Mouse (Mus musculus): ENCODE measurements around the gene Tac2.

The Tac2 gene

DNA sequence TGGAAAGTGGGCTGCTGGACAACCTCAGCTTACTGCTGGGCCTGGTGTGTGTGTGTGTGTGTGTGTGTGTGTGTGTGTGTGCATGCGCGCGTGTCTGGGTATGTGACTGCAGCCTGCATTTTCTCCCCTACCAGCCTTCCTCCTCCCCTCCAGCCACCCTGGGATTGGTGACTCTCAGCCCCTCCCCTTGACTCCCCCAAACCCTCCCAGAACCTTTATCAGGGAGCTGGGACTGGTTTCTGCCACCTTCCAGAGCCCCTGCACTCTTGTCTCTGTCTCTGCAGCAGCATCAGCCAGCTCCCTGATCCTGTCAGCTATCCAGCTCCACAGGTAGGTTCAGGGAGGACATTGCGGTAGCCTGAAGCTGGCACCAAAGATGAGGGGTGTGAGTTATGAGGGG is 858 bp downstream of the Tac2 start:
- DNase-seq (ENCODE audit: low read depth, low spot score) = no peak

DNA sequence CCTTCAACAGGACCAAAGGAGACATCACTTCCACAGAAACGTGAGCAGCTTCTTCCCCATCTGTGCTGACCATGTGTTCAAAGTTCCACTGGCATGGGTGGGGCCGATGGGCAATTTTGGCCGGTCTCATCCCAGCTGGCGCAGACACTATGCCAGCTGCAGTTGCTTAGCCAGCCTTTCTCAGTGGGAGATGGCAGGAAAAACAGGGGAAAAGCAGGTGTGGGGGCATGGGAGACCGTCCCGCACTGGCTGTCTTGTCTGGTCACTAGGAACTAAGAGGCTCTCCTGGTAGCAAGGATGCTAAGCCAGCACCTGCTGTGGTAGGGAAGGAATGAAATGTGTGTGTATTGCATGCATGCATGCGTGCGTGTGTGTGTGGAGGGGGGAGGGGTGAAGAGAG is 4.2 kb downstream of the Tac2 start:
- no peak for DNase-seq (ENCODE audit: low read depth, low spot score)

DNA sequence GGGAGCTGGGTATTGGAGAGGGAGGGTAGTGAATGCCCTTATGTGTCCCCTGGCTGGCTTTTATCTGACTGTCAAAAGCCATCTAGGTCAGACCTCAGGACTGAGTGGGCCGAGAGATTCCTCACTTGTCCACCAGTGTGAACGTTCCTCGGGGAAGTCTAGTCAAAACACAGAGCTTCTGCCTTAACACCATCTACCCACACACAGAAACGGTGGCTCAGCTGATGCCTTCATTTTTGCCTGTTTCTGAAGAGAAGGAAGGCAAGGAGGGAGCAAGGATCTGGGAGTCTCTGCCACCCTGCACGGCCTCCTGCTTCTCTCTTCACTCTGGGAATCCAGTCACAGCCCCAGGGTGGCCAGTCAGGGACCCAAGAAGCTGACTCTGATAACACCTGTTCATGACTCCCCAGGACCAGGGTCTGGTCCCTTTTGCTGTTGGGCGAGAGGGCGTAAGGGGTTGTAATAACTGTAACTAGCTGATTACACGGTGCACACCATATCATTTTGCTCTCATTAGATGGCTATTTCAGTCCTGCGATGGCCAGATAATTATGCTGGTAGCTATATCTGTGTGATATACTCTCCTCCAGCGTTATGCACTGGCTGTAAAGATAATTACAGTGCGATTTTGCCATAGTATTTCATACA is 6.1 kb downstream of the Tac2 start:
- no peak for DNase-seq (ENCODE audit: low read depth, low spot score)

DNA sequence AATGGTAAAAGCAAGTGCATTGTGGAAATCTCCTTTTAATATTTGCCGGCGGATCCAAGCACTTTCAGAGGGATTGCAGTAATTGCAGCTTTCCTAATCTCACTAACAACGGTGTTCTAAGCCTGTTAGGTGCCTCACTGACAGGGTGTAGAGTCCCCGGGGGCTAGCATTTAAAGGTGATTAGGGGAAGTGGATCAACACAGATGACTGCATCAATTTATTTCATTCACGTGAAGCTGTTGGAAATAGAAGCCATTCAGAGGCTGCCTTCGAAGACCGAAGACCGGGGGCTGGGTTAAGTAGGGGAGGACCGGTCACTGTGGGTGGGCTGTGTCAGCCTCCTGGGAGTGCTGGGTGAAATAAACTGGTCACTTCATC is 6.6 kb downstream of the Tac2 start:
- no peak for DNase-seq (ENCODE audit: low read depth, low spot score)

DNA sequence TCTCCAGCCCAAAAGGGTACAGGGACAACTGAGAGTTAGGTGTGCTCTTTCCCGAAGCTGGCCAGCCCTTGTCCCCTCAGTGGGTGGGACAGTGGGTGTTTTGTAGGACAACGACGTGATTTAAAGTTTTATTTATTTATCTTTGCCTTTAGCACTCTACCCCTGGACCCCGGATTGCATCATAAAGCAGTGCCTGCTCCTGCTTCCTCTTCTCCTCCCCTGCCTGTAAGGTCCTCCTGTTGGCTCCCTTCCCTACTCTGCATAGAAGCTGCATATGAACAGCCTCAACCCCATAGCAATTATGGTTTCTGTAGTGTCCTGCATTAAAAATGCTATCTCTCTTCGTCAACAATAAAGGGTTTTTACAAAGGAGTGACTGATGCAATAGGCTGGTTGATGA is 7.1 kb downstream of the Tac2 start:
- DNase-seq (ENCODE audit: low read depth, low spot score) = no peak

DNA sequence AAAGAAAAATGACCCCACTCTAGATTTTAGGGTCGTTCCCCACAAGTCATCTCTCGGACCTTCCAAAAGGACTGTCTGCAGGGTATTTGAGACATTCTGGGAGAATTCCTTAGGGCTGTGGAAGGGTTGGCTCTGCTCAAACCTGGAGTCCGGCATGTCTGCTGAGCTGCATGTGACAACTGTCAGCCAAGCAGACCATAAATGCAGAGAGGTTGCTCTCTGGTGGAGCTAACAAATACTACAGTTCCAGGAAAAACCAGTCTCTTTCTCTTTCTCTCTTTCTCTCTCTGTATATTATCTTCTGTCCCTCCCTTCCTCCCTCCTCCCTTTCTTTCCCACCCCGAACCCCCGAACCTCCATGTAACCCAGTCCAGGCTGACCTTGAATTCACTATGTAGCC is 10.2 kb downstream of the Tac2 start:
- DNase-seq (ENCODE audit: low read depth, low spot score) = peak; percentile 34

DNA sequence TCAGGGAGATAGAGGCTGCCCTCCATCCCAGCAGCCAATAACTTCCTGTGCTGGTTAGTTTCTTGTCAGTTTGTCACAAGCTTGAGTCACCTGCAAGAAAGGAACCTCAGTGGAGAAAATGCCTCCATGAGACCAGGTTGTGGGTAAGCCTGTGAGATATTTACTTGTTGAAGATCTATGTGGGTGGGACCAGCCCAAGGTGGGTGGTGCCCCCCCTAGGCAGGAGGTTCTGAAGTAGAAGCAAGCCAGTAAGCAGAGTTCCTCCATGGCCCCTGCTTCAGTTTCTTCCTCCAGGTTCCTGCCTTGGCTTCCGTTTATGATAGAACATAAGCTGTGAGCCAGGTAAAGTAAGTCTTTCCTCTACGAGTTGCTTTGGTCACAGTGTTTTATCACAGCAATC is 12.0 kb downstream of the Tac2 start:
- no peak for DNase-seq (ENCODE audit: low read depth, low spot score)

DNA sequence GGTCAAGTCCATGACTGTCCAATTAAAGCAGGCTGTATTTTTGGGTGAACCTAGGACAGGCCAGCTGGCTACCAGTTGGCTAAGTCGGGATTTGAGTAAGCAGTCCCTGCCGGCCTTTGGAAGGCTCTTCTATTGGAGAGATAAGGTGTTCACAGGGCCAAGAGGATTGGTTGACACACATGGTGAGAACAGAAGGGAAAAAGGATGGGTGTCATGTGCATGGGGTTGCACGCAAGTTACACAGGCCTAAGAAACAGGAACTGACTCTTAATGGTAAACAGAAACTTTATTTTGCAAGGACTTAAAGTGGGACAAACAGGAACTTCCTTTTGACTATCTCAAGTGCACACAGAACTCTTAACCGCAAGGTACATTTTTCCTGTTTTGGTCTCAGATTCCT is 12.6 kb downstream of the Tac2 start:
- DNase-seq (ENCODE audit: low read depth, low spot score) = no peak

DNA sequence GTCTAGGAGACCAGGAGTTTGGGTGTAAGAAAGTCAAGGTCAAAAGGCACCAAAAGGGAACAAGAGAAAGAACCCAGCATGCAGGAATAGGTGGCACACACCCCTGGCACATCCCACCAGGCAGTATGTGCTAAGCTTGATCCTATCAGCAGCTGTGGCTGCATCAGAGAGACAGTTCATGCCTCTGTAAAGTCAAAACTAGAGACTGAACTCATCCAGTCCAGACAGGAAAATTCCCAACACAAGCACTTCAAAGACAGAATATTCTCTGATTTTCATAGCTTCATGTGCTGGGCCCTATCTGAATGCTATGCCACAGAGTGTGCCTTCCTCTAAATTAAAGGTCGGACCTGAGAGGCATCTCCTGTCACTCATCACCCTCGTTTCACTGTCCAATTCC is 13.3 kb downstream of the Tac2 start:
- DNase-seq (ENCODE audit: low read depth, low spot score) = no peak

DNA sequence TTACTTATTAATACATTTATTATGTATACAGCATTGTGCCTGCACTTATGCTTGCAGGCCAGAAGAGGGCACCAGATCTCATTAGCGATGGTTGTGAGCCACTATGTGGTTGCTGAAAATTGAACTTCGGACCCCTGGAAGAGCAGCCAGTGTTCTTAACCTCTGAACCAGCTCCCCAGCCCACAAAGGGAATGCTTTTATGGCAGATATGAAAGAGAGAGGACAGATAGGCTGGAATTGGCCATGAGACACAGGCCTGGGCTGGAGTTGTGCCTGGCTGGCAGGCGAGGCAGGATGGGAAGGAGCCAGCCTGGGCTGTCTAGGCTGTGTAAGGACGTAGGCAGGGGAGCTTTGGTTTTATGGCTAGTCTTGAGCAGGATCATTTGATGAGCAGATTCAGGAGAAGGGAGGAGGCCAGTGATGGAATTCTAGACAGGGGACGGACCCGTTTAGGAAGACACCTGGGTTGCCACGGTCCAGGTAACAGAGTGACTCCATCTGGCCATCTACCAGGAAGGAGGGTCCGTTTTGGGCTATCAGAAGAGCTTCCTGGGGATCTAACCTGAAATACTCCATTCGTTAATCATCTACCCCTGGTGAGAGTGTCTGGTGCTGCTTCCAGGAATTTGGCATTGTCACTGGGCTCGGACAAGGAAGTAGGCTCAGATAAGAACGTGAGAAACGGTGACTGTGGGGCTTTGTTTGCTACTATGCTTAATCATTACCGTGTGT is 14.0 kb downstream of the Tac2 start:
- DNase-seq (ENCODE audit: low read depth, low spot score) = peak; percentile 75

DNA sequence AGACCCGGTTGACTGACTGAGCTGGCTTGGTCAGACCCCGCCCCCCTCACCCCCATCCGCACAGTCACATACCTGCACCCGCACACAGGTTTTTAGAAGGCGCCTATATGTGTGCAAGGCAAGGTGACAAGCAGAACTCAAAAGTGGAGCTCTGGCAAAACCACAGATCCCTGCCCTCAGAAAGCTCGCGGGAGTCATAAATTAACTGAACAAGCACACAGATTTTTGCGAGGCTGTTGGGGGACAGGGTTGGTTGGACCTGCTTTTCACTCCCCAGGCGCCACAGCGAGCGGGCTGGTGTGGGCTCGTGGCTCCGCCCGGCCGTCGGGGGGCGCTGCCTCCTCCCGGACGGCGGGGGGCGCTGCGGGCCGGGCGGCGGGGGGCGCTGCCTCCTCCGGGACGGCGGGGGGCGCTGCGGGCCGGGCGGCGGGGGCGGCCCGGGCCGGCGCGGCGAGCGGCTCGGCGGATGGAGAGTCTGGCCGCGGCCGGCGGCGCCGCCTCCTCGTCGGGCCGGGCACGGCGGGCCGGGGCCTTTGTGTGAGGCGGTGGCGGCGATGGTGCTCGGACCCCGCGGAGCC is 14.9 kb downstream of the Tac2 start, which contains the start of gene Zbtb39:
TSS of gene Zbtb39 (plus strand) at position 456 of the 578 bp plus-strand sequence.
- DNase-seq (ENCODE audit: low read depth, low spot score) = peak; percentile 88

DNA sequence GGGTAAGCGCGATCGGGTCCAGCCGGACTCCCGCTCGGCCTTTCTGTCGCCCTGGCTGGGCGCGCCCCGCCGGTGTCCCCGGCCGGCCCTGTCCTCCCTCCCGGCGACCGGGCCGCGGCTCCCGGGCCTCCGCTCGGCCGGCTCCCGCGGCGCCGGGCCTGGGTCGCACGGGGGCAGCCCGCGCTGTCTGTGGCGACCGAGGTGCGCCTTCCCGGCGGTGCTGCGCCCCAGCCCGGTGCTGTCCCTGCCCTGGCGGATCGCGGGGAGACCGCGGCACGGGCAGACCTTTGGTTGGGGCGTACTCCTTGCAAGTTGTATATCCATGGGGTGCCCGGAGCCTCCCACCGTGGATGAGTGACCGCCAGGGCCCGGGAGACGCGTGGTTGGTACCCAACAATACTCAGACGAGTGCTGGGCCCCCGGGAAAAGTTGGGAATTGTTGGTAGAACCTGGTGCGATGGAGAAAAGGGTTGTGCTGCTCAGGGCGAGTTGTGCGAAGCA is 15.4 kb downstream of the Tac2 start:
- peak; percentile 58 for DNase-seq (ENCODE audit: low read depth, low spot score)

DNA sequence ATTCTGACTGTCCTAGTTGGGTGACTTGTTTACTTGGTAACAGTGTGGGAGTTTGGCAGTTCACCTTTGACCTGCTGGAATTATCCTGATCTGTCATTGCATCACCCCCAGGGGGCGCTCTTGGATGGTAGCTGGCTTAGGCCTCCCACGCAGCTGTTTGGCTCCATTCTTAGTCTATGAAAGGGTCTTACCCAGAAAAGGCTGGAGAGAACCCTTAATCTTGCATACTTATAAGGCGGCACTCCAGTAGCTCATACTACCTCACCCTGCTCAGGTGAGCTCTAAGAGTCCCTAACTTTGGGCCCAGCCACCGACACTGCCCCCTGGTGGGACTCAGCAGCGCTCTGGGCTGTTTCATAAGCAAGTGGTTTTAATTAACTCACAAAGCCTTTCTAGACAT is 20.4 kb downstream of the Tac2 start:
- peak; percentile 72 for DNase-seq (ENCODE audit: low read depth, low spot score)

DNA sequence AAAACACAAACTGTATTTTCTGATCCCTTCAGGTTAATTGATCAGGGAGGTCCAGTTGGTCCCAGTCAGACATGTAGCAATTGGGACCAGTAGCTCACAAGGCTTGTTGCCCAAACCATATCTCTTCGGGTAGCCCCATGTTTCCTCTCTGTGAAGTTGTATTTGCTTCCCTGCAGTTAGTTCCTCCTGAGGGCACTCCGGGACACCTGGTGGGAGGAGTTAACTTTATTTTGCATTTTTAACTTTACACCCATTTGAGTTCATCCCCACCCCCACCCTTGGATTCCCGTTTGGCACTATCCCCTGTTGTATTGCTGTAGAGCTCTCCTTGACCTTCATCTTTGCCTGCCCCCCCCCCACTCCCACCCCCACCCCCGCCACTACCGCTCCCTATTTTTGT is 21.6 kb downstream of the Tac2 start:
- DNase-seq (ENCODE audit: low read depth, low spot score) = no peak

DNA sequence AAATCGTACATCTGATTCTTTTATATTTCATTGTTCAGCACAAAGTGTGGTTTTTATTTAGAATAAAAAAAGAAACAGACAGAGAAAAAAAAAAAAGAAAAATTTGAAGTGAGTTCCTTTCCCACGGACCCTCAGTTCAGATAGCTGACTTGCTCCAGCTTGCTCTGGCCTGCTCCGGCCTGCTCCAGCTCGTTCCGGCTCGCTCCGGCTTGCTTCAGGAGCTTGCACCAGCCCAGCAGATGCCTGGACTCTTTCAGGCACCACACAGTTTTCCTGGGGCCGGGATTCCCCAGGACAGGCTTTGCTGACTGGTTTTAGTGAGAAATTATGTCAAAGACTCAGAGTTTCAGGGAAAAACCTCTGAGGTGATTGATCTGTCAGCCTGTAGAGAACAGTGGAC is 23.0 kb downstream of the Tac2 start:
- no peak for DNase-seq (ENCODE audit: low read depth, low spot score)

DNA sequence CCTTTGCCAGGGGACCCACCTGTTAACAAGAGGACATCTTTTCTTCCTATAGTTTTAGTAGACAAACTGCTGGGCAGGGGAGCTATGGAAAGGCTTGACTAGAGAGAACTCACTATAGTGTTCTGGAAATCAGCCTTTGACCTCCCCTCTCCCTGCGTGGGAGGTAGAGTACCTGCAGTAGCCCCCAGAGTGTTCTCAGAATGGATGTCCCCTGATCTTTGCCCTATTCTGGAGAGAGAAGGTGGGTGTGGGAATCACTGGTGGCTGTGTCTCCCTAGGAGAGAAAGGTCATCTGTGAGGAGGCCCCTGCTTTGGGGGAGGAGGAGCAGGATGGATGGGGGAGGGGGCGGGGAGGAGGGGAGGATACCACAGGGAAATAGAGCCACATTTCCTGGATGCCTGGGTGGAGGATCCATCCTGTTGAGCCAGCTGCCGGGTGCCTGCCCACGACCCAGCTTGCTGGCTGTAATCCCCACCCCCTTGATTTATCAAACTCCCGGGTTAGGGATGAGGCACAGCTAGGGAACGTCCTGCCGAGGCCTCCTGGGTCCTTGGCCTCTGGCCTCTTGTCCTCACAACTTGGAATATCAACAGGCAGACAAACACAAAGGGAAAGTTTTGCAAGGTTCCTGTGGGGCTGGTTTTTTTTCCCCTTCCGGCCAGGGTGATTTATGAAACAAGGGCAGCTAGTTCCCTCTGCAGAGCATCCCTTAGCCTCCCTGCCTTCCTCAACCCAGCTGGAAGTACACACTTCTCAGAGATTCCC is 24.8 kb downstream of the Tac2 start:
- no peak for DNase-seq (ENCODE audit: low read depth, low spot score)

DNA sequence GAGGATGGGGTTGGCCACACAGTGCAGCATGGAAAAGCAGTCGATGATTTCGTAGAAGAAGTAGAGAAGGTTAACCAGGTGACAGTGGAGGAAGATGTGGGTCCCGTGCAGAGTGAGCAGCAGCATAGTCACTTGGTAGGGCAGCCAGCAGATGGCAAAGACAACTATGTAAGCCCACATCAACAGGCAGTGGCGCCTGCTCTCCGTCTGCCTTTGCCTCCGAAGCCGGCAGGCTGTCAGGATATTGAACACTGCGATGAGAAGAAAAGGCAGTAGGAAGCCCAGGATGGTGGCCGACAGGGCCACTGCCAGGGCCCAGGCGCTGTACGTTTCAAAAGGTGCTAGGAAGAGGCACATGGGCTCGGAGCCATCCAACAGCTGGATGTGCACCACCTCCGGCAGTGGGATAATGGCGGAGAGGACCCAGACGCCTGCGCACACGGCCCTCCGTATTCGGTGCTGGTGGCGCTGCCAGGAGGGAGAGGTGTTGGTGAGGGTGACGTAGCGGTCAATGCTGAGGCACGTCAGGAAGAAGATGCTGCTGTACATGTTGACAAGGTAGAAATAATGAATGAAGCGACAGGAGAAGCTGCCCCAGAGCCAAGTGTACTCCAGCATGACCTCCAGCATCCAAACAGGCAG is 26.0 kb downstream of the Tac2 start:
- no peak for DNase-seq (ENCODE audit: low read depth, low spot score)

DNA sequence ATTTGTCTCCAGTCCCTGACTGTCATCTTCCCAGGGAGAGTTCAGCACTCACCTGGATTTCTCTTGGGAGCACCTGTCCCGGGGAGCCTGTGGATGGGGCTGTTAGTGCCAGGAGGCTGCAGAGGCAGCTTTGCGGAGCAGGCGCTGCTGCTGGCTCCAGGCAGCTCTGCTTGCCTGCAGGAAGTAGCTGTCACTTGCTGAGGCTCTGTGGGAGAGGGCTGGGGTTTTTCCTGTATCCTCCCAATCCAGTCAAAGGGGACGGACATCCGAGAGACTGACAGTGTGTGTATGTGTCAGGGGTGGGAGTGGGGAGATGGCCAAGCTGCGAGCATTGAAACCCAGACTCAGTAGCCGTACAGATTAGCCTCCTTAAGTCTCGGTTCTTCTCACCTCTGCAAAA is 27.3 kb downstream of the Tac2 start, which contains the start of gene Gpr182:
TSS of gene Gpr182 (minus strand) at position 185 of the 400 bp plus-strand sequence.
- no peak for DNase-seq (ENCODE audit: low read depth, low spot score)

DNA sequence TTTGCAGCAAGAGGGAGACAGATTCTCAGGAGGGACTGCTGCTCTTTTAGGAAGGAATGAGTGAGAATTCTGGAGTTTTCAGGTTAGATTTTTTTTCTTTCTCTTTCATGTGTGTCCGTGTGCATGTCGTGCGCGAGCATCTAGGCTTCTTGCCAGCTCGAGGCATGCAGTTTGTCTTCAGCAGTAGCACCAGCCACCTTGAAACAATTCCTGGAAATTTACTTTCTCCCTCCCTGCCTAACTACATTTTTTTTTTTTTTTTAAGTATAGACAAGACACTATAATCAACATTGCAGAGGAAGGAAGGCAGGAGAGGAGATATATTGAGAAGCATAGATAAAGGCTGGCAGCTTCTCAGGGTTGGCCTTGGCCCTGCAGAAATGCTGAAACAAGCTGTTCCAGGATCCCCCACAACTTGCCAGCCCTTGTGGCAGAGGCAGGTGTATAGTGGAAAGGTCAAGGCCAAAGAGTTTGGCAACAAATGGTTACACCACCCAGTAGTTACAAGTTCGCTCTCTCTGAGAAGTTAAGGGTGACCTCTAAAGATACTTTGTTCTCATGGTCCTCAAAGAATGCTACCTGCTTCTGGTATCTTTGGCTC is 30.4 kb downstream of the Tac2 start:
- DNase-seq (ENCODE audit: low read depth, low spot score) = no peak

DNA sequence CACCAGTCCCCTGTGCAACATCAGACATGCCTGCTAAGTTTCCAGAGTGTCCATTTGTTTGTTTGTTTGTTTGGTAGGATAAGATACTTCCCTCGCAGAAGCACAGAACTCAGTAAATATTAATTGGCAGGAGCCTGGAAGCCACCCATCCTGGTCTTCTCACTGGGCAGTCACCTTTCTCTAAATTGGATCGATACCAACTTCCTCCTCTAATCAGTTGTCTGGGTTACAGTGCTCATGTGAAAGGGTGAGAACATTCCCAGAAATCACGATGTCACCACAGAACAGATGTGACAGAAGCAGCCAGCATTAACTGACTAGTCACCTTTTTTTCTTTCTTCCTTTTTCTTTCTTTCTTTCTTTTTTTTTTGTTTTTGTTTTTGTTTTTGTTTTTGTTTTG is 31.0 kb downstream of the Tac2 start:
- no peak for DNase-seq (ENCODE audit: low read depth, low spot score)

DNA sequence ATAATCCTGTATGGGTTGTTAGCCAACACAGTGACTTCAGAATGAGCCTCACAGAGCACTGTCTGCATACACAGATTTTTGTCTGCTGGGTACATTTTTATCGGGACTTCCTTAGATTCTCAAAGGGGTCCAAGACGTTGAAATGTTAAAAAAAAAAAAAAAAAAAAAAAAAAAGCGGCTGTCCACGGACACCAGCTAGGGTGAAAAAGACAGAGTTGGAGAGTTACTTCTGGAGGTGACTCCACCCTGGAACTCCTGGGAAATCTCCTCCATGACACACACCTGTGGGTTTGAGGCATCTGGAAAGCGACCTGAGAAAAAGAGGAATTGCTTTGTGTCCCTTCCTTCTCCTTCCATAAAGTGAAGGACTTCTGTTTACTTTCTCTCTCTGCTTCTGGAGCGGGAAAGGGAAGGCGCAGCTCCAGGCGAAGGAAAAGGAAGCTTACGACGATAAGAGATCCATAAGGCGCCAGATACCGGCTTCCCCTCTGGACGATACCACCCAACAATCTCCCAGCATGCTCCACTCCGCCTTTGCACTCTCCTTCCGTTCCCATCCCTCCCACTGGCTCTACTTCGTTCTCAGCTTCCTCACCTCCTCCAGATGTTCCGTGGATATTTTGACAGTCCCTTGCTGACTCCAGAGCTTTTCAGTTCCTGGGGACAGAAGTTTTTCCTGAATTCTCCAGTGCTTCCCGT is 31.6 kb downstream of the Tac2 start:
- DNase-seq (ENCODE audit: low read depth, low spot score) = no peak
